Mouse (Mus musculus) midbrain, postnatal 0 days (tissue): ENCODE results near the gene Zfp687. TPM values are rescaled to one million over a fixed set of nuclear protein-coding genes. Genes with fewer than 3 reads are reported as not detected.

Experiments used
- ATAC-seq: fragments of 200-750 bp; cut with Nextera tagmentation; 2 replicates; pipeline ENCODE4 v1.8.0; 2017; ENCODE audit warnings: moderate number of reproducible peaks, mild to moderate bottlenecking, moderate TSS enrichment, moderate library complexity; ENCODE audit not compliant: low FRiP score
- DNase-seq: peaks from one replicate; pipeline ENCODE4 v3.0.0-alpha.2; 2015; ENCODE audit warnings: low spot score
- H3K27ac ChIP-seq: fragments of 300-500 bp; sonication (generic); 2 replicates; pipeline ENCODE4 v1.5.1; 2014; ENCODE audit warnings: low read depth, mild to moderate bottlenecking, low read length, mixed read lengths
- H3K27me3 ChIP-seq: fragments of 300-500 bp; sonication (generic); 2 replicates; pipeline ENCODE4 v1.6.1; 2014; ENCODE audit warnings: low read length, control low read depth, mixed read lengths; ENCODE audit not compliant: insufficient read depth
- H3K36me3 ChIP-seq: fragments of 300-500 bp; sonication (generic); 2 replicates; pipeline ENCODE4 v1.6.1; 2014; ENCODE audit warnings: low read length, control low read depth, mixed read lengths; ENCODE audit not compliant: insufficient read depth
- H3K4me1 ChIP-seq: fragments of 300-500 bp; sonication (generic); 2 replicates; pipeline ENCODE4 v1.6.1; 2014; ENCODE audit warnings: mild to moderate bottlenecking, control low read depth, antibody characterized with exemption, low read length, mixed read lengths; ENCODE audit not compliant: insufficient read depth
- H3K4me2 ChIP-seq: fragments of 300-500 bp; sonication (generic); 2 replicates; pipeline ENCODE4 v1.6.1; 2014; ENCODE audit warnings: low read depth, mild to moderate bottlenecking, low read length, mixed read lengths; ENCODE audit not compliant: poor library complexity, severe bottlenecking
- H3K4me3 ChIP-seq: fragments of 300-500 bp; sonication (generic); 2 replicates; pipeline ENCODE4 v1.5.1; 2014; ENCODE audit warnings: low read depth, mild to moderate bottlenecking, low read length, moderate library complexity
- H3K9ac ChIP-seq: fragments of 300-500 bp; sonication (generic); replicated peaks from 2 replicates; pipeline ENCODE4 v1.6.1; 2014; ENCODE audit warnings: mild to moderate bottlenecking, low read length, moderate library complexity, mixed read lengths; ENCODE audit not compliant: poor library complexity, severe bottlenecking
- H3K9me3 ChIP-seq: fragments of 300-500 bp; sonication (generic); 2 replicates; pipeline ENCODE4 v1.6.1; 2016; ENCODE audit warnings: low read length, control low read depth
- CTCF ChIP-seq: IDR thresholded peaks from 2 replicates; pipeline ENCODE4 v1.5.1; 2016; ENCODE audit warnings: antibody characterized with exemption, mild to moderate bottlenecking
- WGBS: fragments of 180-500 bp; shearing (Covaris S2); extraction: QIAGEN DNeasy Blood & Tissue Kit; methylation state at CpG from one replicate; pipeline ENCODE4 v1.1.7; 2014; 5-methylcytosine and 5-hydroxymethylcytosine counted together
- polyA plus RNA-seq: library from polyadenylated mRNA; unstranded; fragments of >200 nt; fragmentation: Nextera tagmentation; extraction: Ambion mirVana; gene quantifications from 2 replicates; pipeline ENCODE4 v1.2.1, GENCODE M21; 2015
- total RNA-seq: library from RNA; depleted of rRNA; stranded (reverse); fragments of >200 nt; gene quantifications from 2 replicates; pipeline ENCODE4 v1.2.3, GENCODE M21; 2014

Gene Zfp687
- total and polyA plus RNA-seq, 2 experiments from 2014 or later = 15.6 to 30.0 TPM

DNA sequence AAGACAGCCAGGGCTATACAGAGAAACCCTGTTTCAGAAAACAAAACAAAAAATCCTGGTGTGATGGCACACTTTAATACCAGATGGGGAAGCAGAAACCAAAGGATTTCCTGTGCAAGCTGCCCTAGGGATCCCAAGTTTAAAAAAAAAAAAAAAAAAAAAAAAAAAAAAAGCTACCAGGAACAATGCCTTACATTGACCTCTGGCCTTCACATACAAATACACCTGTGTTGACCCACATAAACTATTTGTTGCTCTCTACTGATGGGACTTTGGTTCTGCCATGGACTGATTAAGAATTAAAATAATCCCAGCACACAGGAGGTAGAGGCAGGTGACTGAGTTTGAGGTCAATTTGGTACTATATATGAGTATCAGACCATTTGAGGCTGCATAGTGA, 12.0 kb downstream of the Zfp687 start:
- ATAC-seq (no peak), DNase-seq (no peak)
- TF ChIP-seq CTCF = no peak
- no peaks in the 10 kb centered on the region for H3K9me3 ChIP-seq
- H3K4me2 ChIP-seq = no peak overlapping the region
- H3K4me1 ChIP-seq = no peaks in the 10 kb centered on the region
- no peak overlapping the region for H3K9ac ChIP-seq
- no peak overlapping the region for H3K4me3 ChIP-seq
- H3K27ac ChIP-seq = no peak overlapping the region
- no peaks in the 10 kb centered on the region for H3K27me3 ChIP-seq
- H3K36me3 ChIP-seq = peaks cover 60% of the 10 kb centered on the region

DNA sequence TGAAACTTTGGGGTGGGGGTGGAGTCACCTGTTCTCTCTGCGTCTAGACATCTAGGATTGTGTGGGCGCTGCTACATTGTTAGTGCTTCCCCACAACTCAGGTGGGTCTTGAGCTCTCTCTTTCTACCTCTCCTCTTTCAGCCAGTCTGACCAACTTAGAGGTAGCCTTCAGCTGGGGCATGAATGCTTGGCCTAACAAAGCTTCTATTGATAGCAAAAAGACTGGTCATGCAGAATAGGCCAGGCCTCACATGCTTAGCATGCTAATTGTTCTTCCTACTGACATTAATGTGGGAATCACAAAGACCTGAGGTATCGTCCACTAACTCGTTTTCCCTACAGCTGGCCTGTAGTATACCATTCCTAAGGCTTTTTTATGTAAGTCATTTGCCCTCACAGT, 12.7 kb downstream of the Zfp687 start:
- peaks cover 55% of the 10 kb centered on the region for H3K36me3 ChIP-seq
- H3K9ac ChIP-seq = no peak overlapping the region
- ATAC-seq (peak; percentile 13; the same call in 1 of the 2 replicates), DNase-seq (peak; percentile 22)
- WGBS = 55% methylated on average over 4 of the region's 4 CpGs
- H3K9me3 ChIP-seq = no peaks in the 10 kb centered on the region
- H3K27ac ChIP-seq = no peak overlapping the region
- H3K27me3 ChIP-seq = no peaks in the 10 kb centered on the region
- no peak overlapping the region for H3K4me2 ChIP-seq
- H3K4me3 ChIP-seq = no peak overlapping the region
- TF ChIP-seq CTCF = no peak
- no peaks in the 10 kb centered on the region for H3K4me1 ChIP-seq

DNA sequence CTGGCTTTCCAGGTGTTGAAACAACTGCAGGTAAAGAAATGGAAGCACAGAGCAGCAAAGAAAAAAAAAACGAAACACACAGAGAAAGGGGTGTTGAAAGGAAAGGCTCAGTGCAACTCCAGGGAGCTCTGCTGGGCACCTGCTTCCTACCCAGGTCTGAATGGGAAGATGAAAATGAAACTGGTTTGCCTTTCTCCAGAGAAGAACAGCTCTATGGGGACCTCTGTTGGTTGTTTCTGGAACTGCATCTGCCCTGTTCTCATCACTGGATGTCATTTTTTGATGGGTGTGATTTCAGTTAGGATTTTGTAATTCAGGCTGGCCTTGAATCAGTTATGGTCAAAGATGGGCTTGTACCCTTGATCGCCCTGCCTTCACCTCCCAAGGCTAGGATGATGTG, 18.3 kb downstream of the Zfp687 start:
- H3K4me3 ChIP-seq = no peak overlapping the region
- H3K36me3 ChIP-seq = peaks cover 48% of the 10 kb centered on the region
- no peaks in the 10 kb centered on the region for H3K27me3 ChIP-seq
- peak; percentile 81 for DNase-seq
- H3K27ac ChIP-seq = no peak overlapping the region
- no peaks in the 10 kb centered on the region for H3K9me3 ChIP-seq
- no peaks in the 10 kb centered on the region for H3K4me1 ChIP-seq
- WGBS = 30% methylated on average over 2 of the region's 2 CpGs
- no peak overlapping the region for H3K9ac ChIP-seq
- no peak overlapping the region for H3K4me2 ChIP-seq
- no peak for ATAC-seq
- peak; percentile 95 for TF ChIP-seq CTCF

DNA sequence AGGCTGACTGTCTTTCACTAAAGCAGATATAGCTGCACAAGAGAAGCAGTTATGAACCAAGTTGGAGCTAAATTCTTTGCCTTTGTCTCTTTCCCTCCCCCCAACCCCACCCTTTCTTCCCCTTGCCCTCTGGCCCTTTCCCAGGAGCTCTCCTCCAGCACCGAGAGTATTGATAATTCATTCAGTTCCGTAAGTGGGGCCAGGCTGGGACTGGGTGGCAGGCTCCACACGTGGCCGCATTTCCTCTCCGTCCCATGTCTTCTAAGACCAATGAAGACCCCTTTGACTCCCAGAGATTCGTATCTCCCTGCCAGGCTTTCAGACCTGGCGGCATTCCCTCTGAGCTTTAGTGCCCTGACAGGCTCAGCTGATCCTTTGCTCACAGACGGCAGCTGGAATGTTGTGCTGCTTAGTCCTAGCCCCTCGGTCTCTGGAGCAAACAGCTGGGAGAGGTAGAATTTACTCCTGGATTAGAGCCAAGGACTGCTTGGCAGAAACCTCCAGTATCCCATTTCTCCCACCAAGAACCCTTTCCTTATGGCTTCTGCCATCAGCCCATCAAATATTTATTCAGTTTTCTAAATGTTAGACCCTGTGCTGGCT, 26.0 kb downstream of the Zfp687 start:
- 50% methylated on average over 9 of the region's 9 CpGs for WGBS
- Histone ChIP-seq H3K9me3 (no peaks in the 10 kb centered on the region), H3K36me3 (peaks cover 32% of the 10 kb centered on the region), H3K9ac (no peak overlapping the region), H3K4me1 (no peaks in the 10 kb centered on the region), H3K4me3 (no peak overlapping the region), H3K4me2 (no peak overlapping the region), H3K27me3 (no peaks in the 10 kb centered on the region), H3K27ac (no peak overlapping the region)
- peak; percentile 6 for DNase-seq
- no peak for ATAC-seq
- TF ChIP-seq CTCF = no peak

DNA sequence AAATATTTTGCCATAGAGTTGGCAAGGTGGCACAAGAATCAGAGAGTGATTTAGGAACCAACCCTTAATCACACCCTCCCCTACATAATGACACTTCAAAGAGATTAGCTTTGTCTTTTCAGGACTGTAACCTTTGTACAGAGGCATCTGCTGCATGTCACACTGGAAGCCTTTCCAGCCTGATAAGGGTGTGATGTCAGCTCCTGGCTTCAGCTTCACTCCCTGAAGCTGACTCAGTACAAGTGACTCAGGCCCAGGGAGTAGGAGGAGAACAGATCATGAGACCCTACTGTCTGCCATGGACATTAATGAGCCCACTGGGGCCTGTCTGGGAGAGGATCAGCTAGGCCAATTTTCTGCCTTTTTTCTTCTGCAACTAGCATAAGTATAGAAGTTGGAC, 27.7 kb downstream of the Zfp687 start:
- no peak overlapping the region for H3K4me3 ChIP-seq
- no peaks in the 10 kb centered on the region for H3K9me3 ChIP-seq
- no peaks in the 10 kb centered on the region for H3K27me3 ChIP-seq
- peaks cover 30% of the 10 kb centered on the region for H3K36me3 ChIP-seq
- no peak for TF ChIP-seq CTCF
- ATAC-seq = no peak
- H3K27ac ChIP-seq = no peak overlapping the region
- H3K9ac ChIP-seq = no peak overlapping the region
- H3K4me1 ChIP-seq = no peaks in the 10 kb centered on the region
- no peak overlapping the region for H3K4me2 ChIP-seq
- DNase-seq = no peak

DNA sequence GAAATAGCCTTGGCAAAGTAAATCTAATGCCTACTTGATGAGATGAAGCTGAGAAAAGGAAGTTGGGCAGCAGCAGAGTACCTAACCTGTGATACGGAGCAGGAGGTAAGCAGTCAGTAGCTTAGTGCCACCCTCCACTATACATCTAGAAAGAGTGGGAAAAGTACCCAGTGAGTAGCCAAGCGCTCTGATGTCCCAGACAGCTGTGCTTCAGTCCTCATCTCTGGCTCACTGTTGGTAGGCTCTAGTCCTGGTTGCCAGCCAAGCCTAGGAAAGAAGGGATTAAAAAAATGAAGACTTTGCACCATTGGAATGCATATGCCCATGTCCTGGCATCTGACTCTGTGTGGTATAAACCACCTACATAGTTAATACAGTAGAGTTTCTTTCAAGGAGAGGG, 29.7 kb downstream of the Zfp687 start:
- Histone ChIP-seq H3K9me3 (no peaks in the 10 kb centered on the region), H3K27me3 (no peaks in the 10 kb centered on the region), H3K4me3 (no peak overlapping the region), H3K4me1 (no peaks in the 10 kb centered on the region), H3K27ac (no peak overlapping the region), H3K36me3 (peaks cover 33% of the 10 kb centered on the region), H3K4me2 (no peak overlapping the region), H3K9ac (no peak overlapping the region)
- TF ChIP-seq CTCF = no peak
- WGBS = 100% methylated on average over 2 of the region's 2 CpGs
- ATAC-seq (no peak), DNase-seq (no peak)
